Mouse (Mus musculus) ovary, adult 18-20 months (tissue): ENCODE measurements around the gene Slc6a11.

ENCODE experiments used
- DNase-seq: peaks from one replicate; pipeline ENCODE4 v3.0.0; 2022; ENCODE audit warnings: low spot score, mixed read lengths

Gene Slc6a11

DNA sequence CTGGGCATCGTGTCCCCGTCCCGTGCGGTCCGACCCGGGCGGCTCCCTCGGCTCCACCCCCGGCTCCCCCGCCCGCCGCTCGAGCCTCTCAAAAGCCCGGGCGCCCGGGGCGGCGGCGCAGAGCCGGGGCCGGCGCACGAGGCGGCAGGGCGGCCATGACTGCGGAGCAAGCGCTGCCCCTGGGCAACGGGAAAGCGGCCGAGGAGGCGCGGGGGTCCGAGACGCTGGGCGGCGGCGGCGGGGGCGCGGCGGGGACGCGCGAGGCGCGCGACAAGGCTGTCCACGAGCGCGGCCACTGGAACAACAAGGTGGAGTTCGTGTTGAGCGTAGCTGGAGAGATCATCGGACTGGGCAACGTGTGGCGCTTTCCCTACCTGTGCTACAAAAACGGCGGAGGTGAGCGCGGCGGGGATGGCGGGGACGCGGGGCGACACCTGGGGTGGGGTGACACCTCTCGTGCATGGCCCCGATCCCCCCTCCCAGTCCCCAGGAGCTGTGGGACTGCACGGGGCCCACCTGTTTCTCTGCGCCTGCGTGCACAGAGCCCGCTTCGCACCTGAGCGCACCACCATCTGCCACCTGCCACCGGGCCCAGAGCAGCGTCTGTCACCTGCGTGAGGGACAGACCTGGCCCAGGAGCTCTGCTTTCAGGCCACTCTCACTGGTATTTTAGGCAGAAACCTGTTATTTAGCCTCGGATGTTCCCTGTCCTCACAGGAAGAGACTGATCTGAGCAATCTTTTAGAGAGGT lies at the start of gene Slc6a11:
Slc6a11 (plus strand) TSS at position 120 of the 751 bp plus-strand sequence.
- DNase-seq, result no peak

DNA sequence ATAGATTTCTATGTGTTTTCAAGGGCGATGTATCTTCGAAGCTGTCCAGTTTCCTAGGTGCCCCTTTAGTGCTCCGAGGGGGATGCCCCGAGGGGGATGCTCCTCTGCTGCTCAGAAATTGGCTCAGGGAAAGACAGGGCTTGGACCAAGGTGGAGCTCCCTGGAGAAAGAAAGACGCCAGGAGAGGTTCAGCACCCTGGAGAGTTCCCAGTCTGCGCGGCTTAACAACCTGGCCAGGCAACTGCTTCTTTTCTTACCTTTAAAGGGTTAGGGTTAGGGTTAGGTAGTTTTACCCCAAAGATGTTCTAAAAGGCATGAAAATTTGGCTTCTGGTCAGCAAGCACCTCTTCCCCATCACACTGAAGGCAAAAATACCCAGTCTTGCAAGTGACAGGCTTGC lies 43.9 kb upstream of the Slc6a11 start:
- DNase-seq, result no peak

DNA sequence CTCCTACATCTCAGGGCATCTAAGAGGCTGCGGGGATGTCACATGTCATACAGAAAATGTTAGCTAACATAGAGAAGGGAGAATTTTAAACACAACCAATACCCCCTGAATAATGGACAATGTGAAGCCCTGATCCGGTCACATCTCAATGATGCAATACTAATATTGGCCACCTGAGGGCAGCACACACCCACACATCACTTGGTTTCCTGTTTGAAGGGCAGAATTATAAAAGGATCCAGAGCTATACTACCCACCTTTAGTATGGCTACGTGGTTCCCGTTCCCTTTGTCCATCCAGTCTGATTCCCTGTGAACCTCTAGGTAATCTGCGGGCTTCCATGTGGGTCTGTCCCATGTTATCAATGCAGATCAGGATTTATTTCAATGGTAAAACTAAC lies 41.4 kb upstream of the Slc6a11 start:
- DNase-seq, result no peak

DNA sequence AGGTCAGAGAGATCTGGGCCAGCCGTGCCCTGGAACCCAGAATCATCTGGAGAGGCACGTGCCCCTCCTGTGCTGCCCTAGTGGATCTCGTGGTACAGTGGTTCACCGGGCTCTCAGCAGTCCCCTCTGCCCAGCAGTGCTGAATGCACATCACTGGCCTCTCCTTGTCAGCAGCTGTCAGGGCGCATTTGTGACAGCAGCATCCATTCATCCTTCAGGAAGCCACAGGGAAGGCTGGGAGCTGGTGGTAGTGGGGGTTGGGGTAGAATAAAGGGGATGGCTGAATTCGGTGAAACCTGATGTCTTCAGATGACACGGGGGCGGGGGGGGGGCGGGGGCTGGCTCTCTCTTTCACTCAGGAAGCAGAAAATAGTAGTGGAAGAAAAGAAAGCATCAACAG lies 38.8 kb upstream of the Slc6a11 start:
- DNase-seq, result no peak

DNA sequence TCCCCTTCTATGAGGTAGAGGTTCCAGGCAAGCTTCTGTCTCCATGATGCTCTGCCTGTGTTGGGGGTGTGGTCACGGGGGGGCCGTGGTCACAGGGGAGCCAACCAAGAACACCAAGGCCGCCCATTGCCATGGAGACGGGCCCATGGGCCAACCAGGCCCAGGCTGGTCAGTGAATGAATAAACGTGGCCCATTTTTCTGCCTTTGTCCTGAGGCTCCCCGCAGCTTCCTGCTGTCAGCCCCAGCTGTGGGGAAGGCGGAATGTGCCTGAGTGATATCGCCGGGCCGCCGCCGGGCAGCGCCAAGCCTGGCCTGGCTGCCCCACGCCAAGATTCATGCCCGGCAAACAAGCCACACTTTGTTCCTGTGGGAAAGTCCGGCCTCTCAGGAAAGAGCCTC lies 36.8 kb upstream of the Slc6a11 start:
- DNase-seq, result no peak

DNA sequence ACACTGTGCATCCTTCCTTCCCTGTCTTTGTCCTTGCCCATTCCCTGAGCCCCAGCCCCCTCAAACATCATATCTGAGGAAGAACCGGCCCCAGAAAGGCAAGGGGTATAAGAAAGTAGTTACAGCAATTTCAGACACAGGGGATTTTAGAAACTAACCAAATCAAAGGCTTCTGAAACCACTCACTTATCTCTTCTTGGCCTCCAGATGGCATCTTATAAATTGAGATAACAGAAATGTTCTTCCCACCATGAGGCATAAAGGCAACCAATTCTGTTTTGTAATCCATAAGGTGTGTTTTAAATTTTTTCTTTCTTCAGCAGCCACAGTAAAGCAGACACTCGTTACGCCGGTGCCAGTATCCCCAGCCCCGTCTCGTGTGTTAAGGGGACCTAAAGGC lies 34.5 kb upstream of the Slc6a11 start:
- DNase-seq, result no peak

DNA sequence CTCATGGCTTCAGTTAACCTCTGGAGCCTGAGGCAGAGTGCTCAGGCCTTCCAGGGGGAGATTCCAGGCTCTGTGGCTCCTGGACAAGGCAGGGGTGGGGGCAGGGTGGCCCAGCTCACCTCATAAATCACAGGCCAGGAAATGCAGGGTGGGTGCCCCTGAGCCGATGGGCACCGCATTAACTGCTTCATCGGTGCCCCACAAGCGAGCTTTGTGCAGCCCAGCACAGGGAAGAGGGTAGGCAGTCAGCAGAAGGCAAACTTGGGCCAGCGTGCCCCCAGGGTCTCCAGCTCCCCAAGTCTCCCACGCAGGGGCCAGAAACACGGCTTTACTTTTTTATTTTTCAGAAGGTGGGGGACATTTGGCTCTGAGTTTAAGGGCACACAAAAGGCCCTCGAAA lies 29.1 kb upstream of the Slc6a11 start:
- DNase-seq, result no peak

DNA sequence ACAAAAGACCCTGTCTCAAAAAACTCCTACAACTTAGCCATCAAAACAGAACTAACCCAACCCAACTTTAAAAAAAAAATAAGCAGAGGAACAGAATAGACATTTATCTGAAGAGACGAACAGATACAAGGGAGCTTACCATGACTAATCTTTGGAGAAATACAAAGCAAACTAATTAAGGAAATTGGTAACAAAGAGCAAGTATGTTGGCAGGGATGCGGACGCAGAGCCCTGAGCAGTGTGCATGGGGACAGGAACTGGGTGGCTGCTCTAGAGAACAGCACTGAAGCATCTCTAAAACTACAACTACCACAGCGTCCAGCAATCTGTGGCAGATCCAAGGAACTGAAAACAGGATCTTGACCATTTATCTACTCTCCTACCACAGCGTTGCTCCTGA lies 11.5 kb upstream of the Slc6a11 start:
- no peak for DNase-seq

DNA sequence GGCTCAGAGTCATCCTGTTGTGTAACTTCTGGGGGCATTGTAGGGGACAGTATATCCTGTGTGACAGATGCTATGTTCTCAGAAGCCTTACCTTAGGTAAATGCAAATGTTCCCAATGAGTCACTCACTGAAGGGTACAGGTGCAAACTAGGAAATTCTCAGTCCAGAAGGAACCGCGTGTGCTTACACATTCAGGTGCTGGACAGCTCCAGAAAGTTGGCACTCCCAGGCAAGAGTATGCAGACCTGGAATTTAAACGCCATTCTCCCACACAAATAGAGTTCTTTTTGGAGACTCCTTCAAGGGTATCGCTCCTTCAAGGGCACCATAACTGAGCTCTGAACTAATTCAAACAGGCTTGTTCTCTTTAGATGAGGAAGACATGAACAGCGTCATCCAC lies 5.5 kb upstream of the Slc6a11 start:
- no peak for DNase-seq

DNA sequence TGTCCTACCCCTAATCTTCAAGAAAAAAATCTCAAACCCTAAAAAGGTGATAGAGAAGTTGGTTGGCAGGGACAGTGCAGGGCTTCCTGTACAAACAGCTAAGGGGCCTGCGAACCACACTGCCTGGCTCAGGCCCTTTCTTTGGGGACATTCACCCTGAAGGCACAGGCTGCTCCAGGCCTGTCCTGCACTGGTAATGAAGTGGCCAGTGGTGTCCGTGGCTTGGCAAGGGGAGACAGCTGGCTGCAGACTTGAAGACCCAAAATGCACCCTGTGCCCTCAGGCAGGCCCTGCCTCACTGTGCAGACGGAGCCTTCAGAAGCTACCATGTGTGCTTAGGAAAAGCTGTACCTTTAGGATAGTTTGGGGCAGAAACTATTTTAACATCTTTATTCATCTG lies 1.4 kb downstream of the Slc6a11 start:
- no peak for DNase-seq

DNA sequence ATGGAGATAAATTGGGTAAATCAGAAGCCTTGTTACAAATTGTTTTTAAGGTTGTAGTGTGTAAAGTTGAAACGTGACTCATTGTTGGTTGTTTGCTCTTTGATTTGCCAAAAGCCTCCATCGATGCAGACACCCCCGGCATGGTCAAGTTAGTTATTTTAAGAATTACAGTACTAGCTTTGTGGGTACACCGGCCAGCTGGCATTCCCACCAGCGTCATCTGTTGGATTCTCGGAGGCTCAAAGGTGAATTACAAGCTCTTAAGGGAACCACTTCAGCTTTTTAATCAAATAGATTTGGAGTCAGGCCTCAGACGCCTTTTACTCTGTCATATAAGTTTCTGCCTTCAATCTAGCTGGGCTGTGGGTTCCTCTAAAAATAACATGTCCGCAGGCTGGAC lies 1.9 kb downstream of the Slc6a11 start:
- DNase-seq, result no peak

DNA sequence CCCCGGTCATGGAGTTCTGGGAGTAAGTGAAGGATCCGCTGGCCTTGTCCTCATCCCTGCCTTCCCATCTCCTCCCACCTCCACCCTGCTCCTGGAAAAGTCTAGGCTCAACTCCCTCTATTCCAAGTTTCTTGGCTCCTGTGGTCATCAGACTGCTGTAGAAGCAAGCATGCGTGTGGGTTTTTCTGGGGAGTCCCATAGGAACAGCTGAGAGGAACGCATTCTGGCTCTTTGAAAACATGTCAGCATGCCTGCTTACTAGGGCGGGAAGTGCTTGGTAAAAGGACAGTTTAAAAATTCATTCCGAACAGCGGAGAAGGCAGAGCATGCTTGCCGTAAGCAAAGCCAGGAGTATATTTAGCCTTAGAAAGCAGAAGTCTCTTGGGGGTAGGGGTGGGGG lies 7.9 kb downstream of the Slc6a11 start:
- no peak for DNase-seq

DNA sequence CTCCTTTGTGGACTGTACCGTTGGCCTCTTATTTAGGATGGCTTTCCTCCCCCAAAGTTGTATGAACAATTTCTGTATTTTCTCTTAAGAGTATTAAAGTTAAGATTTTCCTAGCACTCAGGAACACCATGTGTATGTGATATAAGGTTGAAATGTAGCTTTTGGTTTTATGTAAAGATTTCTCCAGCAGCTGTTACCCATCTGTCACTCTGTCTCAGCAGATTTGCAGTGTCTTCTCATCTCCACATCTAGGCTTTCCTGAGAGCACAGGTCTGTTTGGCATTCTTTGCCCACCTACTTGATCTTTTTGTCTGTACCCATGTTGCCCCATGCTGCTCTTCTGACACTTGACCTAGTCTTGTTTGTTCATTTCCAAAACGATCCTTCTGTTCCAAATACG lies 10.4 kb downstream of the Slc6a11 start:
- no peak for DNase-seq

DNA sequence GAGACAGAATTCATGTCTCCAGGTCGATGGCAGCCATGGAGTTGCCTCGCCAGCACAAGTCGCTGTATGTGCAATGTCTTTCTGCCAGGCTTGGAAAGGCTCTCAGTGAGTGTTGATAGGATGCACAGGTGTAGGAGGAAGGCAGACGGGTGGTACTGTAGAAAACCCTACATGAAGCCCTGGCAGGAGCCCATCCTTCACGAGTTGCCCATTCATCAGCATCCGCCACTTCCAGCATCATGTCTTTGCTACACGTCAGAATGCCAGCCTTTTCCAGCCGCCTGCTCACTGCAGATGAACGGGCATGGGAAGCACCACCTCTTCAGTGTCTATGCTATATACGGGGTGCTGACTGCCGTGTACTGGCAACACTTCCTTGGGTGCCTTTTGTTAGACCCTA lies 11.4 kb downstream of the Slc6a11 start:
- DNase-seq, result no peak

DNA sequence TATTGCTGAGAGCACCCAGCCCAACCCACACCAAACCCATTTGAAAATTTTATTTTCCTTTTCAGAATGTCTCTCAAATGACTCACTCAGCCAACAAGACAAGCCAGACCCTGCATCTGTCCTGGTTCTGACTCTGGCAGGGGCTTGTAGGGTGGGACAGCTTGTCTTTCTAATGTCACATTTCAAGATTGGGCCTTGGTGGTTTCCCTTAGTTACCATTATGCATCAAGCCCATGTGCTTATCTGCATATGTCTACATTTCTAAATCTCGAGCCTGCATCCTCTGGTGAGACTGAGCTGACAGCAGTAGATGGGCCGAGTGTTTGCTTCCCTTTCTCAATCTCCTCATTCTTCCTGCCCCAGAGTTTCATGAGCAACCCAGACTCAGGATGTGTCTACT lies 12.5 kb downstream of the Slc6a11 start:
- no peak for DNase-seq

DNA sequence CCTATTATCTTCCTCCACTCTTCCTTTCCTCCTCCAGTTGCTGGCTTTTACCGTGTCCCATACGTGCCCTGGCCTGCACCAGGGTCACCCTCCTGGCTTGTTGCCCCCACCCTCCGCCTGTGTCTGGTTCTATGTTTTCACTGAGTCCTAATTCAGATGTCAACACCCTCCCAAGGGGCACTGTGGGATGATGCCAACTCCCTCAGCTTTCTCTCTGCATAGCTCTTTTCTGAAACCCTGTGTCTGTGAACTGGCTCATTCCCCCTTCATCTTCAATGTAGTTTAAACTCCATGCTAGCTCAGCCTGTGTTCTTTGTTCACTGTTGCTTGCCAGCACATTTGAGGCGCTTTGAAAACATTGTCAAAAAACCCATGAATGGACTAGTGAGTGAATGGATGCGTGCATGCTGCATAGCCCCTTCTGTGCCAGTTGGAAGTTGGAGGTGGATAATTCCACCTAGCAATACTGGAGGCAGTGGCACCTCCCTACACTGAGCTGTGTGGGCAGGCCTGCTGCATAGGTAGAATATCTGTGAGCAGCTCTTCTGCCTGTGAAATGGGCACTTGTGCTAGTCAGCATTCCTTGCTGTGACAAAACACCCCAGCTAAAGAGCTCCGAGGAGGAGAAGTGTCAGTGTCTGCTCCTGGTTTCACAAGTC lies 13.5 kb downstream of the Slc6a11 start:
- no peak for DNase-seq

DNA sequence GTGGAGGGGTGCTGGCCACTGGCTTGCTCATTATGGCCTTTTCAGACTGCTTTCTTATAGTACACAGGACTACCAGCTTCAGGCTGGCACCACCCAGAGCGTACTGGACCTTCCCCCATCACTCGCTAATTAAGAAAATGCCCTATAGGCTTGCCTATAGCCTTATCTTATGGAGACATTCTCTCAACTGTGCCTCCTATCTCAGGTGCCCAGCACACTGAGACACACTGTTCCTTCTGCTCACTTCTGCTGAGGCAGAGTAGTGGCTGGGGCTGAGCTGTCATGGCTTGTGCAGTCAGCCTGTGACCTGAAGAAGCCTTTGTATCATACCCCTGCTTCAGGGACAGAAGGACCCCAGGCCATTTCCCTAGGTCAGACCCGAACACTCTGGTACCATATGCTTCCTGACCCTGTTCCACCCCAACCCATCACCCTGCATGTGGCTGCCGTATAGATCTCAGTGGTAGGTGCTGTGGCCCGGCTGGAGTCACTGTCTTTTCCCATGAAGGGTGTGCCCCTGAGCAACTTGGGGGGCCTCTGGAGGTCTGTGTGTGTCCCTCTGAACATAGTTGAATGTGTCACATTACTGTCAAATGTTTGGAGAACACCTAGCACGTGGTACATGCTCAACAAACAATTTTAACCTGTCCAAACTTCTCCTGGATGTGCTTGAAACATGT lies 14.7 kb downstream of the Slc6a11 start:
- DNase-seq, result no peak

DNA sequence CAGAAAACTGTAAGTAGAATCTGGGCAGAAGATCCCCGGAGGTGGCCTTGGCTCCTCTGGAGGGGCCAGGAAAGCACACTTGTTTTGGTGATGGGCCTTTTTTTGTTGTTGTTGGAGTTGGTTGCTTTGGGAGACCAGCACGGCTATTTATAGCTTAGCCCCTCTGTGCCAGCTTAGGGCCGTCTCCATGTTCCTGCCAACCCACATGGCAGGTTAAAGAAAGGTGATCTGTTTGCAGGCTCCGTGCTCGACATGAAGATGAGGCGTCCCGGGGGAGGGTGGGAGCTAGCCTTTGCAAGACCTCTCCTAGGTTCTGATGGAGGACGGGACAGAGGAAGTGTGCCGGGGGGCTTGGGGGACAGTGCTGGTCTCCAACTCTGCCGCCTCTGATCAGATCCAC lies 24.7 kb downstream of the Slc6a11 start:
- no peak for DNase-seq

DNA sequence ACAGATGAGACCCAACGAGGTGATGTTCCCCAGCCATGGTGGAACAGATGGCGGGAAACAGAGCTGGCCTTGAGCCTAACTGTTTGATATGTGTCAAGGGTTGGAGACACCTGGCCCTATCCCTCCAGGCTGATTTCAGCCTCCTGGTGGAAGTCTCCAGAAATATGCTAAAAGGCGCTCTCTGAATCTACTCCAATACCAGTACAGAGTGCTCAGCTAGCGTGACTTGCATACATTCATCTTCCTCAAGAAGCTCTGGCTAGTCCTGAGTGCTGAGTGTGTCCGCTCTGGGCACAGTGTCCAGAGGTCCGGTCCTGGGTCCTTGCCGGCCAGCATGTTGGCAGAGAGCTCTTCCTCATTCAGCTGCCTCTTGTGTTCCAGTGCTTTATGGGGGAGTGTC lies 27.8 kb downstream of the Slc6a11 start:
- no peak for DNase-seq

DNA sequence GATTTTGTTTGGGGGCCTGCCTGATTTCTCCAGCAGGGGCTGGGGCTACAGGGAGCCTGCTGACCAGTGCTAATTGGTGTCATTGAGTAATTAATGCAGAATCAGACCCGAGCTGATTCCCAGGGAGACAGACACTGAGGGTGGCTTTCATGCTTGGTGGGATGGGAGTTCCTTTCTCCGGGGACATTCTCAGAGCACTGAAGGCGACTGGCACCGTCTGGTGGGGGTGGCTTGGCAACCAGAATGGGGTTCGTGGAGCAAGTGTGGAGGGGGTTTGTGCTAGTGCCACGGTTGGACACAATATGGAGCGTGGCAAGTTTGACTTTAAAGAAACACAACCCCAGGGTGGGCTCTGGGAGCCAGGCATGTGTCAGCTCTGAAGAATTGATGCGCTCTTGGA lies 29.7 kb downstream of the Slc6a11 start:
- no peak for DNase-seq

DNA sequence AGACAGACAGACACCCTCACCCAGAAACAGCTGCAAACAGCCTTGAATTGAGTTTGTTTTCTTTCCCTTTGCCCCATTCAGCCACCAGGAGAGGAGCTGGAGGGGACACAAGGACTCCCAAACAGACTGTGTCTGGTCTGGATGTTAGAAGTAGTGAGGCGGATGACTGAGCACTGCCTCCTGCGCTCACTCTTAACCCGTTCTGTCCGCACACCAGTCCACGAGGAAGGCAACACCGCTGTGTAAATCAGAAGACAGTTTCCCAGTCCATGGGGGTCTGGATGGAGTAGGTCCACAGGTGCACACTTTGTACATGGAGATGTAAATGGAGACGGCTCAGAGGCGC lies 43.0 kb downstream of the Slc6a11 start:
- no peak for DNase-seq

DNA sequence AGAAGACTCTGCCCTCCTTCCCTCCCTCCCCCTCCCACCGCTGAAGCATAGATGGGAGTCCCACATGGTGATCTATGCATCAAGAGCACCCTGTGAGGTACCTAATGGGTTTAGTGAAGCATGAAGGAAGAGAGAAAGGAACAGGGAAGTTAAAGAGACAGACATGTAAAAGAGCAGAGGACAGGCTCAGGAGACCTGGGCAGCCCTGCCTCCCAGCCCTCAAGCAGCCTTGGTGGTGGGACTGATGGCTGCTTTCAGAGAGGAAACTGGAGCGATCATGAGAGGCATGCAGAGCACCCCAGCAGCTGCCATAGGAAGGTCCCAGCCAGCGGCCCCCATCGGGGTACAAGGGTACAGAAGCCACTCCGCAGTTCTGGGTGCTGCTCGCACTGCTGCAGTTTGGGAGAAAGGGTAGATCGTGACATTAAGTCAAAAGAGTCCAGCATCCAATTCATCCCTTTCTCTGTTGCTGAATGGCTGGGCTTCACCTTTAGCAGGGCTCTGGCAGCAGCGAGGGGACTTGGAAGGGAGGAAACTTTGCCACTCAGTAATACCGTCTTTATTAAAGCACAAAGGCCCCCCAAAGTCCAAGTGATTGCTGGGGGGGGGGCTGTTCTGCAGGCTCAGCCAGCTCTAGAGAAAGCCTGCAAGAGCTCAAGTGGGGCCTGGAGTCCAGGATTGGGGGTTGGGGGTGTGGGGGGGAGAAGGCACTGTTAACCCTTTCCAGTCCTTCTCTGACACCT lies 43.5 kb downstream of the Slc6a11 start:
- DNase-seq, result no peak

DNA sequence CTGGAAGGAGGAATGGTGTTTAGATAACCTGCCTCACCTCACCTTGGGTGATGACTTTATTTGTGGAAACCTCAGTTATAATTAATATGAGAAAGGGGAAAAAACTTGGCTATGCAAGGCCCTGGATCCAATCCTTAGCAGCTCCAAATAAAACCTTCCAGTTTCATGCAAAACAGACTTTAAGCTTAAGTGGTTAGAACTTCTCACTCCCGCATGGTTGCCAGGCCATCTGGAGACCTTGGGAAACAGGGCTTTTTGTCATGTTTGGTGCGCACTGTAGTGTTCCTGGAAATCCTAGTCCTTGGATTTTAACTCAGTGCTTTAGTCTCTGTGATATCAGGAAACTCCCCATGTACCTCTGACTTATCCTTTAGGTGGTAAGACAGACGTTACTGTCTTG lies 47.1 kb downstream of the Slc6a11 start:
- DNase-seq, result no peak
